Mouse (Mus musculus) bone marrow, adult 2 months (tissue): ENCODE results near the gene Ick.

Experiments
- CTCF ChIP-seq: fragments of 200-500 bp; IDR thresholded peaks from 2 replicates; pipeline ENCODE4 v1.5.1; 2011; ENCODE audit warnings: low read length, control low read depth; ENCODE audit not compliant: control insufficient read depth, insufficient read depth
- POLR2A ChIP-seq: fragments of 200-500 bp; IDR thresholded peaks from 2 replicates; pipeline ENCODE4 v1.6.1; 2011; ENCODE audit warnings: low read depth, mild to moderate bottlenecking, control low read depth, low read length, borderline replicate concordance; ENCODE audit not compliant: control insufficient read depth

- no peak for TF ChIP-seq POLR2A
- TF ChIP-seq CTCF: no peak
Observed at GRCm38 (mm10) chr9:78059525-78060120, 49.4 kb upstream of the Ick start.
